Mouse (Mus musculus): Measurements from ENCODE around the gene Igsf21.
A peak's percentile ranks its signal among the peaks of the same experiment; 100 is the strongest.

Gene Igsf21

DNA sequence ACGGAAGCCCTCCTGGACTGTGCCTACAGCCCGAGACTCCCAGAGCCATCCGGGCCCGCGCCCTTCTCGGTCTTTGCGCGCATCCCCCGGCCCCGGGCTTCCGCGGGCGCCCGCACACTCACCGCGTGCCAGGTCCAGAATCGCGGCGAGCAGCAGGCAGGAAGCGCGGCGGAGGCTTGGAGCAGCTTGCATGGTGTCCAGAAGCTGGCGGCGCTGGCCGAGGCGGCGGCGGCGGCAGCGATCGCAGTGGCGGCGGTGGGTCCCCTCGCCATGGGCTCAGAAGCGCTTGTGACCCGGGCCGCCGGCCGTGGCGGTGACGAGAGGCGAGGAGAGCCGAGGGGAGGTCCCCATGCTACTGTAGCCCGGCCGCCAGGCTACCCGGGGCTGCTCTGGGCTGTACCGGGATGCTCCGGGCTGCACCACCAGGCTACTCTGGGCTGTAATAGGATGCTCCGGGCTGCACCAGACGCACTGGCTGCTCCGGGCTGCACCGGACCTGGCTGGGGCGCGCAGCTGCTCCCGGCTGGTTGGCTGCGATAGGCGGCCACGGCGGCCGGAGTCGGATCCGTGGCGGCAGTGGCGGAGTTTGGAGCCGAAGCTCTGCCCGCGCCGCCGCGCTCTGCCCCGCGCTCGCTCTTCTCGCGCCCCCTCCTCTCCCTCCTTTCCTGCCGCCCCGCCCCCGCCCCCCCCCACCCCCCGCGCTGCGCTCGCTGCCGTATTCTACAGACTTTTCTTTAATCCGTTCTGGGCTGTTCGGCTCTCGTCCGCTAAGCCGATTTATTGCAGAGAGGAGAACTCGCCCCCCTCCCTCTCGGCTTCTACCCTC lies at the start of gene Igsf21:
Gene Igsf21 (minus strand): TSS at position 605 of the 826 bp plus-strand sequence.
- no peak for DNase-seq (ENCODE audit: low read depth, low spot score)

DNA sequence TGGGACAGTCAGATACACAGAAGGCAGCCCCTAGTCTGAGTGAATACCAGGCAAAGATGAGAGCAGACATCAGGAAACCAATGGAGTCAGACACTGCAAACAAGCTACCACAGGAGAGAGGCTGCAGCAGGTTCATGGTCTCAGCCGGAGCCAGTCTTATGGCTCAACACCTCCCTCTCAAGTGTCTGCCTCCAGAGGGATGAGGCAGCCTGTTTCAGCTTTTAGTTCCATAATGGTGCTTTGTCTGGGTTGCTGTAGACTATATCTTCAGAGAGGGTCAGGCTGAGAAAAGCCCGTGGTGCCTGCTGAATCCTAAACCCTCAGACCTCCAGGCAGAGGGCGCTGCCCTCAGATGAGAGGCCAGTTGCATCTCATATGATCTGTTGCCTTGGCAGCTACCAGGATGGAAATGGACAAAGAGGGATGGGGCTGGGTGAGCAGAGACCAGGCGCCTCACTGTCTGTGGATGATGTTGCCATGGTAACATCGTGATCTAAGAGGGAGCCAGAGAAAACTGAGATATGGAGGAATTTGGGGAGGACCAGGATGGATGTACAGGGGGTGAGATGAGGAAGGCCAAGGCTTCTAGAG lies 39.2 kb upstream of the Igsf21 start:
- no peak for DNase-seq (ENCODE audit: low read depth, low spot score)

DNA sequence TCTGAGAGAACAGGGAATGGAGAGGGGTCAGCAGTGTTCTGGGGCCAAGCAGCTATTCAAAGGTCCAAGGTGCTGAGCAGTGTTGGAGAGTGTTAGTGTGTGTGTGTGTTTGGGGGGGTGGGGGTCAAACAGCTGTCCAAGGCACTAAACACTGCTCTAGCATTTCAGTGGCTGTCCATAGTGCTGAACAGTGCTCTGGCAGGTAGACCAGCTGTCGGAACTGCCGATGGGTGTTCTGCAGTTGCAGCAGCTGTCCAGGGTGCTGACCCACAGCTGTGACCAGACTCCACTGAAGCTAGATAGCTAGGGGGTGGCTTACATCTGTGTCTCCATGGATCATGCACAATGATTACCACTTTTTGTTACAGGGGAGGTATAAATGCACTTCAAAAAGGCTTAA lies 36.8 kb upstream of the Igsf21 start:
- peak; percentile 60 for DNase-seq (ENCODE audit: low read depth, low spot score)

DNA sequence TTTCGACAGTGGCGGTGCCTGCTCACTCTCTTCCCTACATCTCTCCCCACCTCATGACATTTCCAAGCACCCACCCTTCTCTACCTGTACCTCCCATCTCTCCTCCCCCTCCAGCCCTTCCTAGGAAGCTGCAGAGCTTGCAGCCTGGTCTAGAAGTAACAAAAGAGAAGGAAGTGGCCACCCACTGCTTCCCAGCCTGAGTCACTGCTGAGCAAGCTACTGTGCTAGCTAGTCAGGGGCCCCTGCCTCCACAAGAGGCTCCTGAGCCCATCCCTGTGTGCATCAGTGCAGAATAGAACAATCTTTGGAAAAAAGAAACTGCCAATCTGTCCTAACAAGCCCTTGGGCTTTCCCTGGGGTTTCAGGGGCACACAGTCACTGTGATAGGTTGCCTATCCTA lies 31.7 kb upstream of the Igsf21 start:
- no peak for DNase-seq (ENCODE audit: low read depth, low spot score)

DNA sequence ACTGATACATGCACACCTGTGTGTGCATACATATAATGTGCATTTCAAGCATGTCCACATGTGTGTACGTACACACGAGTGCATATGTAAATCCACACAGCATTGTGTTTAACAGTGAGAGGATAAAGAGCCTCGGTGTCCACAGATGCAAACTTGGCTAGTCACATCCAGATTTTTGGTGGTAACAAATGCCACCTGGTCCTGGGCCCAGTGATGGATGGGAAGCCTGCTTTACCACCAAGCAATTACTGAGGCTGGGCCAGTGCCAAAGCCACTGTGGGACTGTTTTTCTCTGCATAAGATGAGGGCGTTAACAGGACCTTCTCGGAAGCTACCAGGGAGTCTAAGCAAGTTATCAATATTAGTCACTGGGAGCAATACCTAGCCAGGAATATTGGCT lies 25.3 kb upstream of the Igsf21 start:
- no peak for DNase-seq (ENCODE audit: low read depth, low spot score)

DNA sequence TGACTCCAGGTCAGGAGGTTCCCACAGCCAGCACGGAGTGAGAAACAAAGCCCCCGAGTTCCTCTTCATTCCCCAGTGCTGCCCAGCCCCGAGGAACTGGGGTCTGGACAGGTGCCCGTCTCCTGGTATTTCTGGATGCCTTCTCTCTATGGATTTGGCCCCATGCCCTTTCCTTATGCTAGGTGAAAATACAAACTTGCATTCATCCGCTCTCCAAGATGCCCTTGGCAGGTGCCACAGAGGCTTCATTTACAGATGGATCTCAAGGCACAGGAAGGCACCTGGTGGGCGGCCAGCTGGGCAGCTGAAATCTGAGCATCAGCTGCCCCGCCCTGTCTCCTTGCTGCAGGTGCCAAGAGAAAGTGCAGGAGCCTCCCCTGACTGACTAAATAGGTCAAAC lies 23.9 kb upstream of the Igsf21 start:
- DNase-seq (ENCODE audit: low read depth, low spot score), result no peak

DNA sequence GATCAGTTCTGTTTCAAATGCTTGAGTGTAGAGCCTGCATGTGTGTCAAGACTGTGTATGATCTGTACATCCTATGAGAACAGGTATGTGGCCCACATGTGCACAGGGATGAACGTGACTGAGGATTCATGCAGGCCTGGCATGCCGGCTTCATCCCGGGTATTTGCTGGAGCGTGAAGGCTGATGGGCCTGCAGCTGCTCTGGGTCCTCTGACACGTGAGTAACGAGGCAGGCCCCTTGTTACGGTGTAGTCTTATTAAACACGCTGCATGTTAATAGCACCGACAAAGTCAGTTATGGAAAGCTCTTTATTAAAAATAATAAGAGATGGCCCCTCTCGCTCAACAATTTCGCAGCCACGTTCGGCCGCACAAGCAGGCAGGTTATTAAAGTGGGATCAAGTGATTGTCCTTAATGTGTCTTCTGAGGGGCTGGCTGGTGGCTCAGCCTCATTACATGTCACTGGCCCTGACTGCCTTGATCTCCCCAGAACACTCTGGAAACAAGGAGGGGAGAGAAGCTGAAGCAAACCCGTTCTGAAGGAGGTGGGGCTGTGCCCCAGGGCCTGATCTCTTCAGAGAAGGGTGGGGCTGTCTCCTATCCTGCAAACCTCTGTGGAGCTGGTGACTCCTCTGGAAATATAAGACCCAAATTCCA lies 22.7 kb upstream of the Igsf21 start:
- DNase-seq (ENCODE audit: low read depth, low spot score), result no peak

DNA sequence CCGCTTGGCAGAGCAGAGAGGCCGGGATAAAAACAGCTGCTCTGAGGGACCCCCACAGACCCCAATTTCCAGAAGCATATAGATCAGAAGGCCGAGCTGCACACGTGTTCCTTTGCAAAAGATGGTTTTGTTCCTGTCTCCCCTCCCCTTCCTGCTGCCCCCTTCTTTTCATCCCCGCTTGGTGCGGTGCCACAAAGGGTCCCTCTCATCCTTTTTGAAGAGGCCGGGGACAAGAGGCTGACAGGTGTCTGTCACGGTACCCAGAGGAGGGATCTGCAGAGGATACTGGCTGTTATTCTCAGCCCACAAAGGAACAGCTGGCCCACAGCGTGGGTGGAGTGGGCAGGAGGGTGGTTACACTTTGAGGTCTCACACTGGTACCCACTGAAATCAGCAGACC lies 21.3 kb upstream of the Igsf21 start:
- no peak for DNase-seq (ENCODE audit: low read depth, low spot score)

DNA sequence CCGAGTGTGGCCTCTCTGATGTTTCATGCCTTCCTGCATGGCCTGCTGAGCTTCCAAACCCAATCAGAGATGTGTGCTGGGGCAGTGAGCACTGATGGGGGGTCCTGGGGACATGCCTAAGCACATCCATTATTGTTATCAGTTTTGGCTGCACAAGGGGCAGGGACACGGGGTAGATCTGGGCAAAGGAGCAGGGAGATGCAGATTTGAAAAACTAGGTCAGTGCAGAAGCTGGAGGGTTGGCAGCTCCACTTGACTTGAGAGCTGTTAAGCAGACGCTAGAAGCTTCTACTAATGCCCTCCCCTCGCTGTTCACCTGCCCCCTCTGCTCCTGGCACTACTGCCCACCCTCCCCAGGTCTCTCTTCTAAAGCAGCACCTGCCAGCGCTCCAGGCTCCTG lies 20.5 kb upstream of the Igsf21 start:
- no peak for DNase-seq (ENCODE audit: low read depth, low spot score)

DNA sequence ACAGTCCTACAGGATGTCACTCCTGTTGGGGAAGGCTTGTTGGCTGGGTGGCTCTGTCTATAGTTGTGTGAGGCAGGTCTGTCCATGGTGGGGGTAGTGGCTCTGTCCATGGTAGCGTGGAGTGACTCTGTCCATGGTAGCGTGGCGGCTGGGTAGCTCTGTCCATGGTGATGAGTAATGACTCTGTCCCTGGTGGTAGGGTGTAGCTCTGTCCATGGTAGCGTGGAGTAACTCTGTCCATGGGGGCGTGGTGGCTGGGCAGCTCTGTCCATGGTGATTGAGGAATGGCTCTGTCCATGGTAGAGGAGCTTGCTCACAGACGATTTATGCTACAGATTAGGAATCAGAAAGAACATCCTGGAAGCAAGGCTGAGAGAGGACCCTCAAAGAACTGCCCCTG lies 12.4 kb upstream of the Igsf21 start:
- peak; percentile 73 for DNase-seq (ENCODE audit: low read depth, low spot score)

DNA sequence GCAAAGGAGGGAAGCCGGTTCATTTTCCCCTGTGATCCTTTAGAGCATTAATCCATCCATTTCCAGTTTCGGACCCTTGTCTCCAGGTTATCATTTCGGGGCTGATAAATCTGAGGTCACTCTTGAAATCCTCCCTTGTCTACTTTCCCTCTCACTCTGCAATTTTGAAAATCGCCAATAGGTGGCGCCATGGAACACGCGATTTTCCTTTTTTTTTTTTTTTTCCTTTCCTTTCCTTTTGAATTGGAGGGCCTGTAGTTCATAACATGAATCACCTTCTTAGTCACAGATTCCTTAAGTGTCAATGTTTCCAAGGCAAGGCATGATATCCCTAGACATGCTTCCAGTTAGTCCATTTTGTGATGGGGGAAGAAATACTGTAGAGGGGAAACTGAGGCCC lies 5.8 kb upstream of the Igsf21 start:
- no peak for DNase-seq (ENCODE audit: low read depth, low spot score)

DNA sequence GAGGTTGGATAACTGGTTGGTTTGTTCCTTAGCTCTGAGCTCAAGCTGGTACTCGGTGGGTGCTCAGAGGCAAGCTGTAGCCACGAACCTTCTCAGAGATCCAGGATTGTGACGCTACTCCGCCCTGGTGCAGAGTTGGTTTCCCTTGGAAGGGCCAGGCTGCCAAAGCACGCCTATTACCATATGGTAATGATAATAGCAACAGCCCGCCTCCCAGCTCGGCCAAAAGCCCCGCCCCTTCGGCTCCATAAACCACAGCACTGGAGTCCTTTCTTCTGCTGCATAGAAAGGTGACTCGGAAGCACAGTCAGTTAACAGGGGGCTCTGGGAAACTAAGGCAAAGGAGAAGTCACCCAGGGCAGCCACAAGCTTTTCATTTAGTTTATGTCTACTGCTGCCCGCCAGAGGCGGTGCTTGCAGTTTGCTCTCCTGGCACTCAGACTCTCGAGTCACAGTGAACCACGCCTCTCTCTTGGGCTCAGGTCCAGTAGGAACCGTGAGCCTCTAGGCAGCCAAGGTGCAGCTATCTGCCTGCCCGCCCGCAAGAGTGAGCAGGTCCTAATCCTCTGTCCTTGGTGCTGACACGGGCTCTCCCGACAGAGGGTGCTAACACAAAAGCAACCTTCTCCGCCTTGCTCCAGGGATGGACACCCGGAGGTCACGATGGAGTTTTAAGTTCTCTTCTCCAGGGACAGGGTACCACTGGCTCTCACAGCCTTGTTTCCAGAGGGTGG lies 2.6 kb upstream of the Igsf21 start:
- no peak for DNase-seq (ENCODE audit: low read depth, low spot score)

DNA sequence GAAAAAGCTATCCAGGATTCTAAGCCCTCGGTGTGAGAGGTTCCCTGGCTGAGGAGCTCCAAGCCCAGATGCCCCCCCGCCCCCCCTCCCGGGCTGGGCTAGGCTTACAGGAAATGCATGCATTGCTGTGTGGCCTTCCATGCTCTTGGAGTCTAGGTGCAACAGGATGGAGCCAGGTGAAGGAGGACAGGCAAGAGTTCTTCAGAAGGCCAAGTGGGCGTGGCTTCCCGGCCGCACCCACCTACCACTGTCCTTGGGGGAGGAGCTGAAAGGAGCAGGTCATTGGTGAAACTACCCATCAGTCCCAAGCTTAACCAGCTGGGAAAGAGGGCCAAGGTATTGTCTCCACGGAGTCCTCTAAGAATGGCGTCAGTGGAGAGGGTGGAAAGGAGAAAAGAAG lies 1.8 kb upstream of the Igsf21 start:
- DNase-seq (ENCODE audit: low read depth, low spot score), result no peak

DNA sequence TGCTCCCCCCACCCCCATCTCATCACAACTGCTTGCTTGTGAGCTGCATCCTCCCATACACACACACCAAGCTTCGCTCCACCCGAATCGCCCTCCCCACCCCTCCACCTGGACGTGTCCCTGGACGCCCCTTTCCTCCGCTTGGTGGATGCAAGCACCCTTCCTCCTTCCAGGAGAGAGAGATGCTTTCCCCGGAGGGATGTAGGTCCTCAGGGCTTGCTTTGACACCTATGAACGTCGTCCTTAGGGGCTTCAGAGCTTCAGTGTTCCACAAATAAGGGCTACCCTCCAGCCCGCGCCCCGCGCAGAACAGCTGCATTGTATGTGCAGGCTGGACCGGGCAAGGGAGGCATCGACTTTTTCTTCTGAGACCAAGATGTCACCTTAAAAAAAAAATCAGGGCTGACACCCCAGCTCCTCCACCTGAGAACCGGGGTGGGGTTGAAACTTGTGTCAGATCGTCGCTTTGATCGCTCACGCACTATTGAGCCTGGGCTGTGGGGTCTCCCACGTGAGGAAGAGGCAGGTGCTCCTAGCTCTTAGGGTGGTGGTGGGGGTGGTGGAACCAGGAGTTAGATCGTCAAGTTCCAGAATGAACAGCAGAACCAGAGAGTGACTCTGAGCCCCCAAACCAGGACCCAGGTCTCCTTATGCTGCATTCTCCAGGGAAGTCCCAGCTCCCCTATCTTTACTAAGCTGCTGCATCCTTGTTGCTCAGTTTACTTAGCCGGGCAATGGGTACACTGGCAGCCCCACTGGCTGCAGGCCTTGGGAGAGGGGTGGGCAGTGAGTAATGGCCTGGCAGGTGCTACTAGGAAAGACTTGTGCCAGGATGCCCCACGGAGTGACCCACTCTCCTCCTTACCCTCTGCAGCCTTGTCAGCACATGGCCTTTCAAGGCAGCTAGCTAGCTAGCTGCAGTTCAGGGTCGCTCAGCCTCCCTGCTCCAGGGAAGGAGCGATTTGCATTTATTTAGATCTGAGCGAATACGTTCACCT lies 721 bp upstream of the Igsf21 start:
- DNase-seq (ENCODE audit: low read depth, low spot score), result no peak

DNA sequence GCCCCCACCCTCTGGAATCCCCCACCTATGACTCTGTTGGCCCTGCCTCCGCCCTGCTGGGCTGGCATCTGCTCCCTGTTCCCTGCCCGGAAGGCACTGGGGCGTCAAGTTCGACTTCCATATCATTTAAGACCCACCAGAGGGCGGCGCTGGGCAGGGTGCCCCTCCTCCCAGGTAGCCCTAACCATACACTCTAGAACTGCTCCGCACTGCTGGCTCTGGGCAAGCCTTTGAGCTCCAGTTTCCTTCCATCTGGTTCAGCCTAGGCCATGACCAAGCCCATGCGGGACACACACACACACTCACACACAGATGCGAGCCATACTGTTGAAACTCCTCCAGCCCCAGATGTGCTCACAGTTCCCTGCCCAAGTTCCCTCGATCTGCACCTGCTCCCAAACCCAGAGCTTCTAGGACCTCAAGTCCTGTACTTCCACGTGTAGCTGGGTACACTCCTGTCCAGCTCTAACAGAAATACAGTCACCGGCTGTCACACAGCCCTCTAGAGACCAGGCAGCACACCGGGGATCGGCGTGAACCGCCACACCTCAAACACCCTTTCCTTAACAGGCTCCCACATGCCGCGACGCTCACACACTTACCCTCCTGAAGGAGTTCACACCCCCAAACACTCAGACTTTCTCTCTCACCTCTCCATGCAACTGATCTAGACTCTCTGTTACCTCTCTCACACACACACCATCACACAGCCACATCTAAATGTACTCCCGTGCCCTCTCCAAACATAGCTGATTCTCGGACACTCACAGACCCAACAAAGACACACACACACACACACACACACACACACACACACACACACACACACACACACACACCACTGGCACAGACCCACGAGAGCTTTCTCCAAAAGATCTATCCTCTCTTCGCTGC lies 1.1 kb downstream of the Igsf21 start:
- no peak for DNase-seq (ENCODE audit: low read depth, low spot score)

DNA sequence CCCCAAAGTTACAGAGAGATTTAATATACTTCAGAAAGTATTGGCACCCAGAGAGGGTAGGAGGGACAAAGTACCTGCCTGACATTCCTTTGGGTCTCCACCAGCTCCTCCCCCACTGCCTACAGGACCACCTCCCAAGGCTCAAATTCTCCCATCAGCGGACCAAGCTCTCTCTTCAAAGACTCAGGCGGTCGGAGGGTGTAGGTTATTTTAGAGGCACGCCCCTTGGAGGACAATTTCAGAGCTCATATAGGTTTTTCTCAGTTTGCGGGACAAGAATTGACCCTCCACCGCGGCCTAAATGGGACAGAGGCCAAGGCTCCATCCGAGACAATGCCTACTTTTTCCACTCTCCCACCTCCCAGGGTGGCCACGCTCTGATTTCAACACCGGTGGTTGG lies 1.7 kb downstream of the Igsf21 start:
- DNase-seq (ENCODE audit: low read depth, low spot score), result no peak

DNA sequence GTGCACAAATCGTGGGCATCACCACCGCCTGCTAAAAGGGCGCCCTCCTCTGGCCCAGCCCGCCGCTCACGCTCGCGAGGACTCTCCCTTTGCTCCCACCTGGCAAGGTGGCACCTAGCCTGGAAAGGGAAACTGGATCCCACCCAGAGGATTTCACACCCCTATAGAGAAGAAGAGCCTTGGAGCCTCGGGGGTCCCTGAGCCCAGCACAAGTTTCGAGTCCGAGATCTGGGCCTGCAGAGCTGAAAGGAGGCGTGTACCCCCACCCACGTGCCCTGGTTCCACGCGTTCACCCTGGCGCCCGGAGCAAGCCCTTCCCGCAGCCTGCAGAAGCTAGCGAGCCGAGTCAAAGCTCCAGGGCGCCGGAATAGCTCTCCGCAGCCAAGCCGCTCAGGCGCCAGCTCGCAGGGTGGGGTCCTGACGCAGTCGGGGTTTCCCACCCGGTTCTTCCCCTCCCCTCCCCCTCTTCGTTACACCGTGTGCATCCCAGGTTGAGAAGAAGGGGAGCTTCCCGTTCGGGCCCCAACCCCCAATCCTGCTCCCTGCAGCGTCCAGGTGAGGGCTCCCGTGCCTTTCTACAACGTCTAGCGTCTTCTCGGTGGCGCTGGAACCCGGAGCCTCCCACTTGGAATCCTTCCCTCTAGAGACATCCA lies 2.3 kb downstream of the Igsf21 start:
- DNase-seq (ENCODE audit: low read depth, low spot score), result no peak

DNA sequence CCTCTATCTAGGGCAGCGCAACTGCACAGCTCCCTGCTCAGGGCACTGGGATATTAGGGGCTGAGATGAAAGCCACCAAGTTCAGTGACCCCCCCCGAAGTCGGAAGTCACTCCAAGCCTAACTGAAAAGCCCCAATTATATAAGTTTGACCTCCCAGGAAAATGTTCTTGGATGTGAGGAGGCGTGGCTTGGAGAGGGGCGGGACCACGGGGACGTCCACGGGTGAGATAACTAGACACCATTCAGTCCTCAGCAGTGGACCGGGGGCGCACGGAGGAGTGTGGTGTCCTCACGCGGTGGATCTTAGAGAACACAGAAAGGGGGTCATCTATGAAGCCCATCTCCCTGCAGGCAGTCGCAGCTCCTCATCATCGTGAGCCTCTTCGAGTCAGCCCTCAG lies 3.4 kb downstream of the Igsf21 start:
- no peak for DNase-seq (ENCODE audit: low read depth, low spot score)

DNA sequence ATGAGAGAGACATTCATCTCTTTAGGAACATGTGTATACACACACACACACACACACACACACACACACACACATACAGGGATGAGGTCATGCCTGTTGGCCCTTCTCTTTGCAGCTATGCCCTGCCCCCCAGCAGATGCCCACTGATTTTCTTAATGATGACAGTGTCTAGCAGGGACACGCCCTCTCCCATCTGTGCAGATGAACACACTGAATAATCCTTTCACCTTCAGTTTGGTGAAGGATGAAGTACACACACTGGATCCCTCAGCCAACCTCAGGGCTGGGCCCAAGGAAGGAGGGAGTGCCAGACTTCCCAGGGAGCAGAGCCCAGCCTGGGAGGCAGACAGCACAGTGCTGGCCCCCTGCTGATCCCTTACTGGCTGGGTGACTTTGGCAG lies 4.3 kb downstream of the Igsf21 start:
- no peak for DNase-seq (ENCODE audit: low read depth, low spot score)

Measured in embryo, embryonic 11.5 days (tissue).